Mouse (Mus musculus) frontal cortex, adult (tissue): Measurements from ENCODE around the gene Tshz2.

Source experiments
- ATAC-seq: cut with Nextera tagmentation; 2 replicates; pipeline ENCODE4 v1.9.2; 2017; ENCODE audit warnings: mild to moderate bottlenecking, moderate library complexity, mixed read lengths; ENCODE audit not compliant: low TSS enrichment

The Tshz2 gene

GRCm38 (mm10) chr2:169699862-169700511, 67.2 kb downstream of the Tshz2 start:
- no peak for ATAC-seq

- ATAC-seq = no peak
Observed at GRCm38 (mm10) chr2:169702725-169703486, 70.1 kb downstream of the Tshz2 start.

GRCm38 (mm10) chr2:169721793-169722326, 89.0 kb downstream of the Tshz2 start:
- no peak for ATAC-seq

- ATAC-seq = no peak
Observed at GRCm38 (mm10) chr2:169722341-169722740, 89.5 kb downstream of the Tshz2 start.

- ATAC-seq = no peak
Observed at GRCm38 (mm10) chr2:169723645-169724462, 91.0 kb downstream of the Tshz2 start.

- no peak for ATAC-seq
Observed at GRCm38 (mm10) chr2:169728651-169729280, 96.0 kb downstream of the Tshz2 start.

- no peak for ATAC-seq
Observed at GRCm38 (mm10) chr2:169730551-169730996, 97.8 kb downstream of the Tshz2 start.

- no peak for ATAC-seq
Observed at GRCm38 (mm10) chr2:169734053-169734452, 101.2 kb downstream of the Tshz2 start.

GRCm38 (mm10) chr2:169735475-169736406, 102.9 kb downstream of the Tshz2 start:
- ATAC-seq = no peak

GRCm38 (mm10) chr2:169740996-169741395, 108.2 kb downstream of the Tshz2 start:
- no peak for ATAC-seq

GRCm38 (mm10) chr2:169742791-169743190, 110.0 kb downstream of the Tshz2 start:
- no peak for ATAC-seq

- no peak for ATAC-seq
Observed at GRCm38 (mm10) chr2:169743294-169743693, 110.5 kb downstream of the Tshz2 start.

- no peak for ATAC-seq
Observed at GRCm38 (mm10) chr2:169743910-169744309, 111.1 kb downstream of the Tshz2 start.

- ATAC-seq = no peak
Observed at GRCm38 (mm10) chr2:169747114-169747642, 114.4 kb downstream of the Tshz2 start.

- ATAC-seq = no peak
Observed at GRCm38 (mm10) chr2:169749331-169749945, 116.6 kb downstream of the Tshz2 start.

- no peak for ATAC-seq
Observed at GRCm38 (mm10) chr2:169750574-169751491, 118.0 kb downstream of the Tshz2 start.

GRCm38 (mm10) chr2:169752126-169752525, 119.3 kb downstream of the Tshz2 start:
- no peak for ATAC-seq

GRCm38 (mm10) chr2:169753432-169753831, 120.6 kb downstream of the Tshz2 start:
- ATAC-seq = no peak

- ATAC-seq = no peak
Observed at GRCm38 (mm10) chr2:169755091-169755490, 122.3 kb downstream of the Tshz2 start.
